Mouse (Mus musculus) MEL (cell line): ENCODE measurements around the gene Rbm18.

Experiments used
- BHLHE40 ChIP-seq: IDR thresholded peaks from 2 replicates; pipeline ENCODE4 v1.6.1; 2012; ENCODE audit warnings: low read depth, mild to moderate bottlenecking, inconsistent platforms, low read length, improper control_type of control experiment, borderline replicate concordance
- GATA1 ChIP-seq: IDR thresholded peaks from 2 replicates; pipeline ENCODE4 v1.6.1; 2011; ENCODE audit warnings: low read depth, low read length, improper control_type of control experiment

- no peak for TF ChIP-seq BHLHE40
- no peak for TF ChIP-seq GATA1
These were observed 35.6 kb upstream of the Rbm18 start for GRCm38 (mm10) chr2:36172136-36172535.
